Mouse (Mus musculus): ENCODE measurements at regions not wholly inside any gene's neighbourhood (a gene's known extent, or its start where the extent isn't known, plus 50 kb on each side); places are given as distances from the start of the nearest gene placed in this dataset.

DNA sequence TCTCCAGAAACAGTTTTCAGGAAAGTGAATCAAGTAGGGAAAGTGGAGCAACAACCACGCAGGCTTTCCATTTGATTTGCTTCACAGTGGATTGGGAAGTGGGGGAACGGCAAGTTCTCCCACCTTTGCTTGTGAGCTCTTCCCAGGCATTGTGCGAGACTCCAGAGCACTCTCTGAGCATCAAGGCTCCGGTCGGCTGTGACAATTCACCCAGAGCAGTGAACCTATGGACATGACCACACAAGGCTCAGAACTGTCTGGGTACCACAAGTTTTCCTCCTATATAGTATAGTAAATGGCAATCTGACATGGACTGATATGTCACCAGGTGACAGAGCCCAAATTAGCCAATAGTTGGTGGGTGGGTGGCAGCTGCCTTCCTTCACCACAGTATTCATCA is 527.0 kb downstream of the Arl4a start:
- H3K9me3 ChIP-seq (replicated peaks; ENCODE audit: control insufficient read depth, low read length), result no peaks in the 10 kb centered on the region
- H3K4me2 ChIP-seq (ENCODE audit: low read depth, low read length), result no peak overlapping the region
- H3K27me3 ChIP-seq (ENCODE audit: control insufficient read depth, insufficient read depth, low read depth, low read length), result no peaks in the 10 kb centered on the region
- no peak overlapping the region for H3K27ac ChIP-seq (ENCODE audit: low read length)
- H3K4me1 ChIP-seq (ENCODE audit: control insufficient read depth, low read depth, low read length), result no peaks in the 10 kb centered on the region
- ATAC-seq (ENCODE audit: low read depth), result no peak
- 67% methylated on average over 5 of the region's 5 CpGs for WGBS (ENCODE audit: insufficient replicate concordance)
- H3K36me3 ChIP-seq (ENCODE audit: control insufficient read depth, insufficient read depth), result no peaks in the 10 kb centered on the region
- H3K4me3 ChIP-seq (ENCODE audit: low read depth, low read length), result no peak overlapping the region
- no peak overlapping the region for H3K9ac ChIP-seq (ENCODE audit: low read depth, low read length)

DNA sequence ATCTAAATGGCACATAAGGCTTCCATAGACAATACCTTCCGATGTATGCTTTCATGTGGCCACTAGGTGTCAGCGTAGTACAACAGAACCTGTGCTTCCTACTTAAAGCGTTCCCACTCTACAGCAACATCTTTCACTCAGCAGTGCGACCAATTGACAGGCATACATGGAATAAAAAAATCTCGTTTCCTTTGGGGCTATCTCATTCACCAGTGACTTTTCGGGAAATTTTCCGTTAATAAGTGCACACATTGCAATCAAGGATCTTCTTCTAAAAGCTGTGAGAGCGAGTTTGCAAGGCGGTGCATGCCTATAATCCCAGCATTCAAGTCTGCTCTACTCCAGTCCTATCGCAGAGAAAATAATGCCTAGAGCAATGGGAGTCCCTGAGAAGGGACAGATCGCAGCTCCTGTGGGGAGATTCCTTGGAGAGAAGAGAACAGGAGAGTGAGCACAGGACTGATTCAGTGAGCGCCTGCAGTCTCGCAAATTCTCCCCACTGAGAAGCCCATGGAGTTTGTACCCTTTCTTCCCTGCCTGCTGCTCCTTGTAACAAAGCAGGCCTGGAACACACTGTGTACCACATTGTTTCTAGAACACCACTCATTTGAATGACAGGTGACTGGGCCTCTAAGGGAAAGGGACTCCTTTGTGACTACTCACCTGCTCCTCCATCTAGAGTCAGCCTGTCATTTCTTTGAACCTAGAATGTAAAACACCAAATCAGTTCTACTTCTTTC is 527.6 kb downstream of the Arl4a start:
- Histone ChIP-seq H3K4me2 (ENCODE audit: low read depth, low read length) (no peak overlapping the region), H3K27ac (ENCODE audit: low read length) (no peak overlapping the region), H3K27me3 (ENCODE audit: control insufficient read depth, insufficient read depth, low read depth, low read length) (no peaks in the 10 kb centered on the region), H3K9ac (ENCODE audit: low read depth, low read length) (no peak overlapping the region), H3K4me1 (ENCODE audit: control insufficient read depth, low read depth, low read length) (no peaks in the 10 kb centered on the region), H3K36me3 (ENCODE audit: control insufficient read depth, insufficient read depth) (no peaks in the 10 kb centered on the region), H3K4me3 (ENCODE audit: low read depth, low read length) (no peak overlapping the region), H3K9me3 (replicated peaks; ENCODE audit: control insufficient read depth, low read length) (no peaks in the 10 kb centered on the region)
- ATAC-seq (ENCODE audit: low read depth), result no peak
- WGBS (ENCODE audit: insufficient replicate concordance), result 23% methylated on average over 13 of the region's 13 CpGs

DNA sequence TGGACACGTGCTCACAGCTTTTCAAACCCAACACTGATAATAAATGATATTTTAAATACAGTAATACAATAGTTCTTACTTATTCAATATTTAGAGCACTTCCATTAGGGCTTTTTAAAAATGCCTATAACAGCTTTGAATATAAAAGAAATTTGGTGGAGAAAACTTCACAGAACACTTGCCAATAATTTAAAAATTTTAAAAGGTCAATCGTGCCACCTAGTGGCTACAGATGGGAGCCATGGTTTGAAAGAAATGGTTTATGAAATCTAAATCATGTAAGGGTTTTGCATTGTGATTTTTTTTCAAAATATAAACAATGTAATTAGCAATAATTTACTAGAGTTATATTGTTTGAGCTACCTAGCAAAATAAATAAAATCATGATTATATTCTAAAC is 541.6 kb downstream of the Arl4a start:
- Histone ChIP-seq H3K4me3 (ENCODE audit: low read depth, low read length) (no peak overlapping the region), H3K36me3 (ENCODE audit: control insufficient read depth, insufficient read depth) (no peaks in the 10 kb centered on the region), H3K9ac (ENCODE audit: low read depth, low read length) (no peak overlapping the region), H3K4me1 (ENCODE audit: control insufficient read depth, low read depth, low read length) (no peaks in the 10 kb centered on the region), H3K9me3 (replicated peaks; ENCODE audit: control insufficient read depth, low read length) (no peaks in the 10 kb centered on the region), H3K27me3 (ENCODE audit: control insufficient read depth, insufficient read depth, low read depth, low read length) (no peaks in the 10 kb centered on the region), H3K27ac (ENCODE audit: low read length) (no peak overlapping the region), H3K4me2 (ENCODE audit: low read depth, low read length) (no peak overlapping the region)
- 27% methylated on average over 2 of the region's 2 CpGs for WGBS (ENCODE audit: insufficient replicate concordance)
- ATAC-seq (ENCODE audit: low read depth), result no peak

DNA sequence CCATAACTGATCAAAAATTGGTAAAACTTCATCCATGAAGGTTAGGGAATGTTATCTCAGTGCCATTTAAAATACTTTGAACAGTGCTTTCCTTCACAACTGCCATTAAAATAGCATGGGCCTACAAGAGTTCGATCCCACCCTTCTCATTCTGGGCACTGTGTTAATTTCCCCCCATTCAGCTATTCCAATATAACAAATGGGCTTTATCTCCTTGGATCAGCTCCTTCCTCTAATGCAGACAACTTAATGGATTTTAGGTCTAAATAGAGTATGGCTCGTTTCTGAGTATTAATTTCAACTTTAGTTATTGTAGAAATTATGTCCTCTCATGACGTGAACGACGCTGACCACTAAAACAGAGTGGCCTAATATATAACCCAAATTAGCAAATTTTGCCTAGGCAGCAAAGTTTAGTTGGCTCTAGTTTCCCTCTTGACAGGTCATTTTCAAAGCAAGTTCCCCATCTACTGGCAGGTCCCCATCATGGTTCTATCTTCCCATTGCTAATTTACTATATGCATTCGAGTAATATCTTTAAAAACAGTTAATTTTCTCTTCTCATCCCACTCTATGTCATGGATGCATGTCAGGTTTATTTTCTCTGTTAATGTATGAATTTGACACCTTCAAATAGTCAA is 544.1 kb downstream of the Arl4a start:
- Histone ChIP-seq H3K9me3 (replicated peaks; ENCODE audit: control insufficient read depth, low read length) (no peaks in the 10 kb centered on the region), H3K4me2 (ENCODE audit: low read depth, low read length) (no peak overlapping the region), H3K4me1 (ENCODE audit: control insufficient read depth, low read depth, low read length) (no peaks in the 10 kb centered on the region), H3K36me3 (ENCODE audit: control insufficient read depth, insufficient read depth) (no peaks in the 10 kb centered on the region), H3K9ac (ENCODE audit: low read depth, low read length) (no peak overlapping the region), H3K4me3 (ENCODE audit: low read depth, low read length) (no peak overlapping the region), H3K27ac (ENCODE audit: low read length) (no peak overlapping the region), H3K27me3 (ENCODE audit: control insufficient read depth, insufficient read depth, low read depth, low read length) (no peaks in the 10 kb centered on the region)
- WGBS (ENCODE audit: insufficient replicate concordance), result 61% methylated on average over 6 of the region's 6 CpGs
- ATAC-seq (ENCODE audit: low read depth), result no peak

DNA sequence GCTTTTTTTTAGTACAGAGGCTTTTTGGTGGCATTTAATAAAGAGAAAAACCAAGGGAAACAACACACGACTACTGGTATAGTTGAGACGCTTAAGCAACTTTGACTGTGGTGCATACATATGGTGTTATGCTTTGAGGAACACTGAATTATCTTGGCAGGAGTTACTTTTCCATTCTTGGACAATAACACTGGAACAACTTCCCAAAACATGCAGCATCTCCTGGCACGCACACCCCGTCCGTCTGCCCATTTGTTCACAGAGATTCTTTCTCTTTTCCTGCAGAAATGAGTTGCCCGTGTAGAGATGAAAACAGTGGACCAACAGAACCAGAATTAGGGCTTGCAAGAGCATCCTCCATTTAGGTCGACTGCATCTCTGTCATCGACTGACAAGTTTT is 544.7 kb downstream of the Arl4a start:
- ATAC-seq (ENCODE audit: low read depth), result no peak
- no peak overlapping the region for H3K4me3 ChIP-seq (ENCODE audit: low read depth, low read length)
- H3K4me2 ChIP-seq (ENCODE audit: low read depth, low read length), result no peak overlapping the region
- no peak overlapping the region for H3K27ac ChIP-seq (ENCODE audit: low read length)
- H3K27me3 ChIP-seq (ENCODE audit: control insufficient read depth, insufficient read depth, low read depth, low read length), result no peaks in the 10 kb centered on the region
- H3K9me3 ChIP-seq (replicated peaks; ENCODE audit: control insufficient read depth, low read length), result no peaks in the 10 kb centered on the region
- no peaks in the 10 kb centered on the region for H3K4me1 ChIP-seq (ENCODE audit: control insufficient read depth, low read depth, low read length)
- no peak overlapping the region for H3K9ac ChIP-seq (ENCODE audit: low read depth, low read length)
- no peaks in the 10 kb centered on the region for H3K36me3 ChIP-seq (ENCODE audit: control insufficient read depth, insufficient read depth)
- WGBS (ENCODE audit: insufficient replicate concordance), result 56% methylated on average over 8 of the region's 8 CpGs

DNA sequence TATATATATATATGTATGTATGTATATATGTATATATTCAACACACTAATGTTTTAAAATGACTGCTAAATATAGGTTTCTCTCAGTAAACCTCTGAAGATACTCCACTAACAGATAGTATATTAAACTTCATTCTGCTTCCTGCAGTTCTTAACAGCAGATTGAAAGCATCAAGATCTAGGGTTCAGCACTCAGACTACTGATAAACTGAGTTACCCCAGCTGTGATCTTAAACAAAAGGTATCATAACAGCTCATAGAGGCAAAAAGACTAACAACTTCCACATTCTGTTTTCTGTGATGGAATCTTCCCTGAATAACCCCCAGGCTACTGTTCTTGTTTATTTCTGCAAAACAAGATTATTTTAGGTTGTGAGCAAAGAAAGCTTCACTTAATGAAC is 564.8 kb downstream of the Arl4a start:
- H3K4me1 ChIP-seq (ENCODE audit: control insufficient read depth, low read depth, low read length), result no peaks in the 10 kb centered on the region
- no peak overlapping the region for H3K9ac ChIP-seq (ENCODE audit: low read depth, low read length)
- no peaks in the 10 kb centered on the region for H3K27me3 ChIP-seq (ENCODE audit: control insufficient read depth, insufficient read depth, low read depth, low read length)
- H3K4me3 ChIP-seq (ENCODE audit: low read depth, low read length), result no peak overlapping the region
- H3K27ac ChIP-seq (ENCODE audit: low read length), result no peak overlapping the region
- ATAC-seq (ENCODE audit: low read depth), result no peak
- no peaks in the 10 kb centered on the region for H3K36me3 ChIP-seq (ENCODE audit: control insufficient read depth, insufficient read depth)
- no peak overlapping the region for H3K4me2 ChIP-seq (ENCODE audit: low read depth, low read length)
- no peaks in the 10 kb centered on the region for H3K9me3 ChIP-seq (replicated peaks; ENCODE audit: control insufficient read depth, low read length)

All from liver, embryonic 16.5 days (tissue).